Mouse (Mus musculus) kidney, embryonic 16.5 days (tissue): ENCODE measurements around the gene AC161166.1. TPM values are rescaled to one million over a fixed set of nuclear protein-coding genes. Genes with fewer than 3 reads are reported as not detected.

Source experiments
- ATAC-seq: fragments of 200-750 bp; cut with Nextera tagmentation; 2 replicates; pipeline ENCODE4 v1.8.0; 2017; ENCODE audit warnings: moderate TSS enrichment; ENCODE audit not compliant: low FRiP score, low TSS enrichment
- H3K27ac ChIP-seq: fragments of 300-500 bp; sonication (generic); 2 replicates; pipeline ENCODE4 v1.5.1; 2014; ENCODE audit warnings: low read length
- H3K27me3 ChIP-seq: fragments of 300-500 bp; sonication (generic); 2 replicates; pipeline ENCODE4 v1.6.1; 2014; ENCODE audit warnings: low read length, control low read depth, mixed read lengths; ENCODE audit not compliant: insufficient read depth
- H3K36me3 ChIP-seq: fragments of 300-500 bp; sonication (generic); 2 replicates; pipeline ENCODE4 v1.6.1; 2014; ENCODE audit warnings: low read length, control low read depth, mixed read lengths; ENCODE audit not compliant: insufficient read depth
- H3K4me1 ChIP-seq: fragments of 300-500 bp; sonication (generic); 2 replicates; pipeline ENCODE4 v1.6.1; 2014; ENCODE audit warnings: low read length, control low read depth, mixed read lengths; ENCODE audit not compliant: insufficient read depth
- H3K4me2 ChIP-seq: fragments of 300-500 bp; sonication (generic); replicated peaks from 2 replicates; pipeline ENCODE4 v1.6.1; 2014; ENCODE audit warnings: low read depth, low read length
- H3K4me3 ChIP-seq: fragments of 300-500 bp; sonication (generic); 2 replicates; pipeline ENCODE4 v1.5.1; 2014; ENCODE audit warnings: mild to moderate bottlenecking, low read length
- H3K9ac ChIP-seq: fragments of 300-500 bp; sonication (generic); replicated peaks from 2 replicates; pipeline ENCODE4 v1.6.1; 2014; ENCODE audit warnings: low read length
- H3K9me3 ChIP-seq: fragments of 300-500 bp; sonication (generic); 2 replicates; pipeline ENCODE4 v1.6.1; 2016; ENCODE audit warnings: low read length, control low read depth
- WGBS: fragments of 180-500 bp; shearing (Covaris S2); extraction: QIAGEN DNeasy Blood & Tissue Kit; methylation state at CpG from one replicate; pipeline ENCODE4 v1.1.7; 2014; 5-methylcytosine and 5-hydroxymethylcytosine counted together
- polyA plus RNA-seq: library from polyadenylated mRNA; unstranded; fragments of >200 nt; fragmentation: Nextera tagmentation; extraction: Ambion mirVana; gene quantifications from 2 replicates; pipeline ENCODE4 v1.2.1, GENCODE M21; 2015

AC161166.1 gene
- polyA plus RNA-seq, 1 experiment from 2014 or later = 0.42 TPM

DNA sequence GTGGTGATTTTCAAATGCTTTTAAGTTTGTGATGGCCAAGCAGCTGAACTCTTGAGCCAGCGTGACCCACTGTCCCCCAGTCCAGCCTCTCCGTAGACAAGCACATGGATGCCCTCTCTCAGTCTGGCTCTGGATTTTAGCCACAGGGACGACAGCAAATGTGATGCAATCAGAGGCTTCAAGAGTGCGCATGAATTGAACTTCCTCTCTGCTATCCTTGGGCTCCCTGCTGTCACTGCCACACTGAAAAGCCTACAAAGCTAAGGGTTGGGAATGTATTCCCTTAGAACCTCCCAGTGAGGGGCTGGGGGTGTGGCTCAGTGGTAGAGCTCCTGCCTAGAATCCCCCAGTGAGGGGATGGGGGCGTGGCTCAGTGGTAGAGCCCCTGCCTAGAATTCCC, 26.4 kb upstream of the AC161166.1 start:
- peaks cover 24% of the 10 kb centered on the region for H3K4me1 ChIP-seq
- no peak overlapping the region for H3K4me3 ChIP-seq
- ATAC-seq = no peak
- no peak overlapping the region for H3K27ac ChIP-seq
- no peak overlapping the region for H3K9ac ChIP-seq
- H3K4me2 ChIP-seq = no peak overlapping the region
- no peaks in the 10 kb centered on the region for H3K27me3 ChIP-seq
- 82% methylated on average over 5 of the region's 5 CpGs for WGBS
- H3K9me3 ChIP-seq = peaks cover 3% of the 10 kb centered on the region; the same call in 1 of the 2 replicates
- H3K36me3 ChIP-seq = peaks cover 15% of the 10 kb centered on the region

DNA sequence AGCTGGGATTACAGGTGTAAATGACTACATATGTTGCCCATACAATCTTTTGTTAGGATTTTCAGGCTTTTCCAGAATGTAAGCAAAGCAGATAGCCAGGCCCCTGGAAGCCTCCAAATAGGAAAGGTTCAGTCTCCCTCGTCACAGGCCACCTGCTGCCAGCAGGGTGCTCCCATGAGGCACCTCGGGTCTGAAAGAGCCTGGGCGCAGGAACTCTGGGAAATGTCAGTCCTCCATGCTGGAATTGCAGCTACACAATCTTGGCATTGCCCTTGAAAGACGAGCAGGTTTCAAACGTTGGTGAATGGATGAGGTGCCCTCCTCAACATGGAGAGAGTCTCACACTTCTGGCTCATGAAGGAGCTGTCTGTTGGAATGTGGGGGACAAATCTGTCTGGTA, 25.9 kb upstream of the AC161166.1 start:
- H3K27me3 ChIP-seq = no peaks in the 10 kb centered on the region
- peaks cover 21% of the 10 kb centered on the region for H3K36me3 ChIP-seq
- peaks cover 27% of the 10 kb centered on the region for H3K4me1 ChIP-seq
- ATAC-seq = no peak
- H3K9me3 ChIP-seq = peaks cover 3% of the 10 kb centered on the region; the same call in 1 of the 2 replicates
- no peak overlapping the region for H3K9ac ChIP-seq
- H3K27ac ChIP-seq = no peak overlapping the region
- H3K4me2 ChIP-seq = no peak overlapping the region
- WGBS = 39% methylated on average over 5 of the region's 5 CpGs
- H3K4me3 ChIP-seq = no peak overlapping the region

GRCm38 (mm10) chr7:24537591-24537990, 25.3 kb upstream of the AC161166.1 start:
- no peak overlapping the region for H3K9ac ChIP-seq

DNA sequence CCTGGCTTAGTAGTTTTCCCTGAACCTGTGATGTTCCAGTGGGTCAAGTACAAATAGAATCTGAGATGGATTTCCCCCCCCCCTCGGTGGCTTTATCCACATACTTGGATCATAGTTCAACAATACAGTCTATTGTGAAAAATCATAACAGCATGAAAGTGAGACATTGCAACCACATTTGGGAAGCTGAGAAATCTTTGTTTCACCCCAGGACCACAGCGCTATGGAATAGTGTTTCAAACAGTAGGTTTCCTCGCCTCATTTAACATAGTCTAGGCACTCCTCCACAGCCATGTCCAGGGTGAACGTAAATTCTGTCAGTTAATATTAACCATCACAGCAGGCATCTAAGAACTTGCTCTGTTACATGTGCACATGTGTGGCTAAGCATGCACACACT, 24.8 kb upstream of the AC161166.1 start:
- H3K4me1 ChIP-seq = peaks cover 31% of the 10 kb centered on the region
- no peak overlapping the region for H3K4me3 ChIP-seq
- H3K9ac ChIP-seq = no peak overlapping the region
- peak overlapping the region; percentile 81 for H3K27ac ChIP-seq
- peaks cover 3% of the 10 kb centered on the region; the same call in 1 of the 2 replicates for H3K9me3 ChIP-seq
- peaks cover 23% of the 10 kb centered on the region for H3K36me3 ChIP-seq
- no peaks in the 10 kb centered on the region for H3K27me3 ChIP-seq
- ATAC-seq = peak; percentile 44
- WGBS = 36% methylated on average over 4 of the region's 4 CpGs
- no peak overlapping the region for H3K4me2 ChIP-seq

More at GRCm38 (mm10) chr7:24537591-24537990, 25.3 kb upstream of the AC161166.1 start:
- H3K27ac ChIP-seq = peak overlapping the region; percentile 81
- ATAC-seq = no peak
- peaks cover 23% of the 10 kb centered on the region for H3K36me3 ChIP-seq
- no peak overlapping the region for H3K4me2 ChIP-seq
- no peak overlapping the region for H3K4me3 ChIP-seq
- H3K9me3 ChIP-seq = peaks cover 3% of the 10 kb centered on the region; the same call in 1 of the 2 replicates
- no peaks in the 10 kb centered on the region for H3K27me3 ChIP-seq
- H3K4me1 ChIP-seq = peaks cover 27% of the 10 kb centered on the region
- 54% methylated on average over 5 of the region's 5 CpGs for WGBS

GRCm38 (mm10) chr7:24534301-24534700, 22.0 kb upstream of the AC161166.1 start:
- peaks cover 23% of the 10 kb centered on the region for H3K36me3 ChIP-seq
- ATAC-seq = no peak
- H3K9me3 ChIP-seq = peaks cover 3% of the 10 kb centered on the region; the same call in 1 of the 2 replicates
- no peaks in the 10 kb centered on the region for H3K27me3 ChIP-seq
- WGBS = 40% methylated on average over 19 of the region's 19 CpGs
- no peak overlapping the region for H3K27ac ChIP-seq
- peaks cover 39% of the 10 kb centered on the region for H3K4me1 ChIP-seq
- H3K4me3 ChIP-seq = no peak overlapping the region
- H3K9ac ChIP-seq = no peak overlapping the region
- no peak overlapping the region for H3K4me2 ChIP-seq

DNA sequence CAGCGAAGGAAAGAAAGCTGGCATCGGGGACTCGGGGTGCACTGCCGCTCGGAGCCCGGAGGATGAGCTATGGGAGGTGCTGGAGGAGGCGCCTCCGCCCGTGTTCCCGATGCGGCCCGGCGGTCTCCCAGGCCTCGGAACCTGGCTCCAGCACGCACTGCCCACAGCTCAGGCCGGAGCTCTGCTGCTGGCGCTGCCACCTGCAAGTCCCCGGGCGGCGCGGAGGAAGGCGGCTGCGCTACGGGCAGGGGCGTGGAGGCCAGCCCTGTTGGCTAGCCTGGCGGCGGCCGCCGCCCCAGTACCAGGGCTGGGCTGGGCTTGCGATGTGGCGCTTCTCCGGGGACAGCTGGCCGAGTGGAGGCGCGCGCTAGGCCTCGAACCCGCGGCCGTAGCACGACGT, 21.6 kb upstream of the AC161166.1 start:
- no peak overlapping the region for H3K4me3 ChIP-seq

GRCm38 (mm10) chr7:24533031-24533571, 20.8 kb upstream of the AC161166.1 start:
- no peak for ATAC-seq
- WGBS = 77% methylated on average over 28 of the region's 28 CpGs
- H3K27ac ChIP-seq = no peak overlapping the region

More for the DNA sequence above, 21.6 kb upstream of the AC161166.1 start:
- H3K4me2 ChIP-seq = peak overlapping the region; percentile 28
- 35% methylated on average over 38 of the region's 42 CpGs for WGBS
- H3K9ac ChIP-seq = no peak overlapping the region
- no peak for ATAC-seq
- H3K27me3 ChIP-seq = no peaks in the 10 kb centered on the region
- H3K9me3 ChIP-seq = no peaks in the 10 kb centered on the region
- no peak overlapping the region for H3K27ac ChIP-seq
- H3K4me1 ChIP-seq = peaks cover 43% of the 10 kb centered on the region
- H3K36me3 ChIP-seq = peaks cover 23% of the 10 kb centered on the region

DNA sequence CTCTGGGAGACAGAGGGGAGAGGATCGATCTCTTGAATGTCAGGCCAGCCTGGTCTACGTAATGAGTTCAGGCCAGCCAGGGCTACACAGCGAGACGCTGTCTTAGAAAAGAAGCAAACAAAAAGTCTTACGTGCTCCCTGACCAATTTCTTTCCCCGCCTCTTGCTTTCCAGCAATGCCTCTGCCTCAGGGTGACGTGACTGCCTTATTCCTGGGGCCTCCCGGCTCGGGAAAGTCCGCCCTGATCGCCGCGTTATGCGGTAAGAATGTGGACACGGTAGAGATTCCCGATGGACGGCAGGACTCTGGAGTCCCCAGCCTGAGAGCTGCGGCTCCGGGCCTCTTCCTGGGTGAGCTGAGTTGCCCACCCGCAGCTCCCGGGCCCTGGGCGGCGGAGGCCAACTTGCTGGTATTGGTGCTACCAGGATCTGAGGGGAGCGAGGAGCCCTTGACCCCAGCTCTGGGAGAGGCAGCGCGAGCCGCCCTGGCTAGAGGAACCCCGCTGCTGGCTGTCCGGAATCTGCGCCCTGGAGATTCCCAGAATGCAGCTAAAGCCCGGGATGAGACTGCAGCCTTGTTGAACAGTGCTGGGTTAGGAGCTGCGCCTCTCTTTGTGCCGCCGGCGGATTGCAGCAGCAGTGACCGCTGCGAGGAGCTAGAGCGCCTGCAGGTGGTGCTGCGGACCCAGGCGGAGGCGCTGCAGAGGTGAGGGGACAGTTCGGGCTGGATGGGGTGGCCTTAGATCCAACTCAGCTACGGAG, 19.1 kb upstream of the AC161166.1 start:
- WGBS = under 1% methylated on average over 43 of the region's 43 CpGs
- no peaks in the 10 kb centered on the region for H3K27me3 ChIP-seq
- peak overlapping the region; percentile 95 for H3K4me2 ChIP-seq
- peak overlapping the region; percentile 78 for H3K9ac ChIP-seq
- H3K4me1 ChIP-seq = peaks cover 23% of the 10 kb centered on the region
- H3K27ac ChIP-seq = peak overlapping the region; percentile 92
- peaks cover 23% of the 10 kb centered on the region for H3K36me3 ChIP-seq
- peak overlapping the region; percentile 79 for H3K4me3 ChIP-seq
- no peaks in the 10 kb centered on the region for H3K9me3 ChIP-seq
- ATAC-seq = peak; percentile 68

More at GRCm38 (mm10) chr7:24533031-24533571, 20.8 kb upstream of the AC161166.1 start:
- peaks cover 40% of the 10 kb centered on the region for H3K4me1 ChIP-seq
- H3K36me3 ChIP-seq = peaks cover 23% of the 10 kb centered on the region
- H3K4me2 ChIP-seq = no peak overlapping the region
- no peak overlapping the region for H3K9ac ChIP-seq
- H3K4me3 ChIP-seq = no peak overlapping the region
- H3K27me3 ChIP-seq = no peaks in the 10 kb centered on the region
- H3K9me3 ChIP-seq = no peaks in the 10 kb centered on the region

- ATAC-seq = peak; percentile 93
- peak within 1 kb of the TSS; percentile 78 for H3K9ac ChIP-seq
- H3K27ac ChIP-seq = peak within 1 kb of the TSS; percentile 96
- under 1% methylated on average over 44 of the region's 44 CpGs for WGBS
- H3K4me2 ChIP-seq = peak within 1 kb of the TSS; percentile 95
- H3K9me3 ChIP-seq = no peaks in the 10 kb centered on the region
- no peaks in the 10 kb centered on the region for H3K27me3 ChIP-seq
- H3K4me3 ChIP-seq = peak within 1 kb of the TSS; percentile 79
- H3K4me1 ChIP-seq = peaks cover 22% of the 10 kb centered on the region
- peaks cover 16% of the 10 kb centered on the region for H3K36me3 ChIP-seq
Observed at GRCm38 (mm10) chr7:24530062-24530931, 18.0 kb upstream of the AC161166.1 start, which contains the start of gene Irgq. TSS of gene Irgq (plus strand) at chr7:24530689.
